Mouse (Mus musculus) cerebellum, adult 18-20 months (tissue): Measurements from ENCODE around the gene Soat1.
"Not testable (repeated sequence)": the region's sequence is repeated elsewhere in the genome, so short reads cannot be mapped to it uniquely, and the experiment has no call there.

Source experiments
- DNase-seq, 2 experiments: peaks; one replicate each; pipeline ENCODE4 v3.0.0; 2021

Gene Soat1

DNA sequence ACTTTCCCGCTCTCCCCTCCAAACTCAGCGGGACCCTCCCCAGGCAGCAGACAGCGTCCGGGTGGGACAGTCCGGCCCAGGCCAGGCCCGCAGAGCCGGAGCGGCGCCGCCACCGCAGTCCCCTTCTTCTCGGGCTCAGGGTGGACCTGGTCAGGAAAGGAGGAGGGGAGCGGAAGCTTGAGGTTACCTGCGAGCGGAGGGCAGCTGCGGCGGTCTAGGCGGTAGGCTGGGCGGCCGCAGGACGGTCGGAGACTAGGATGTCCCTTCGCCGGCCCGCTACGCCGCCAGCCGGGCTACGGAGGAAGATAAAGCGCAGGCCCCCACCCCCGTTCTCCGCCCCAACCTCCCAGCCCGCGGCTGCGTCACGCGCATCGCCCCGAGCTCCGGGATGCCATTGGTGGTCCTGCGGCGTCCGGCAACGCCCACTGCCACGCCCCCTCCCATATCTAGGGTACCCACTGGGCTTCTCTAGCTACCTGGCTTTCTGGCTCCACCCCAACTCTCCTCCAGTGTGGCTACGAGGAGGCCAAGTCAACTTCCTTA is at the start of gene Soat1:
Gene Soat1, minus strand, starts transcription at position 371 of the 543 bp plus-strand sequence.
- peak; percentile 78 to 81 for DNase-seq

DNA sequence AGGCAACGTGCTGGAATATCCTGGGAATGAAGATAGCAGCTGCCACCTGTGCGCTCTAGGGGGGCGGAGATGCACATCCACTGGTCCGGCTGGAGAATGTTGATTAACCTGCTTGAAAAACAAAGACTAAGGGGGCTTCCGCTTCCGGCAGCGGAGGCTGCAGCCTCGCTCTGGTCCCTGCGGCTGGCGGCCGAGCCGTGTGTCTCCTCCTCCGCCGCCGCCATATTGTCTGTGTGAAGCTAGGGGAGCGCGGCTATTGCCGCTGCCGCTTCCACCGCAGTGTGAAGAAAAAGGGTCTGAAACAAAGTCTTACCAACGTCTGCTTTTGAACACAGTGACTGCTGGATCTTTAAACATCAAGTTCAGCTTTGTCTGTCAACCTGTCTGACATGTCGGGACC is 49.7 kb upstream of the Soat1 start, which contains the start of gene Gm10031:
Gene Gm10031, plus strand, starts transcription at position 171 of the 400 bp plus-strand sequence.
- DNase-seq, result not testable (repeated sequence)

DNA sequence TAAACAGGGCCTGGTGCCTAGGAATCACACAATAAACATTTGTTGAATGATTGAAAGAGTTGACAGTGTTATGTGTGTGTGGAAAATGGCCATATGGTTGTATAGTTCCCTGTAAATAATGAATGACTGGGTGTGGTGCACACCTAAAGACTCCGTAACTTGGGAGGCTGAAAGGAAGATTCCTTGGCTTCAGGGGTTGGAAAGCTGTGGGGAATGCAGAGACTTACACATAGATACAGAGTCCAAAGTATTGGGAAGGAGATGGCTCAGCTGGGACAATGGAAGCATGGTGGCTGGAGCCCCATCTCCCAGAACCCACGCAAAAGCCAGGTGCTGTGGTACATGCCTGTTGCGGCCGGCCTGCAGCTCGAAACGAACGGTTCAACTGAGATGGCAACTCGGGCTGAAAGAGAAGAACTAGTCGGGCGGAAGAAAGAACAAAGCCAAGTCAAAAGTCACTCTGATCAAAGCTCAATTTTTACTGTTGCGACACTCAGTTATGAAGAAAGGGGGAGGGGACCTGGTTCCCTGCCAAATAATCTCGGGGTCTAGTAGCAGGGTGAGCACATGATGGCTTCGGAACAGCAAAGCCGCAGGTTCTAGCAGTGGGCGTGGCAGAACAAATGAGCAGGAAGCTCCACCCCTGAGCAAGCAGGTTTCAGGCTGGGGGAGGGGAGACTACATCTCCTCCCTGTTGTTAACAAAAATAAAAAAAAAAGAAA is 47.8 kb upstream of the Soat1 start:
- no peak for DNase-seq

DNA sequence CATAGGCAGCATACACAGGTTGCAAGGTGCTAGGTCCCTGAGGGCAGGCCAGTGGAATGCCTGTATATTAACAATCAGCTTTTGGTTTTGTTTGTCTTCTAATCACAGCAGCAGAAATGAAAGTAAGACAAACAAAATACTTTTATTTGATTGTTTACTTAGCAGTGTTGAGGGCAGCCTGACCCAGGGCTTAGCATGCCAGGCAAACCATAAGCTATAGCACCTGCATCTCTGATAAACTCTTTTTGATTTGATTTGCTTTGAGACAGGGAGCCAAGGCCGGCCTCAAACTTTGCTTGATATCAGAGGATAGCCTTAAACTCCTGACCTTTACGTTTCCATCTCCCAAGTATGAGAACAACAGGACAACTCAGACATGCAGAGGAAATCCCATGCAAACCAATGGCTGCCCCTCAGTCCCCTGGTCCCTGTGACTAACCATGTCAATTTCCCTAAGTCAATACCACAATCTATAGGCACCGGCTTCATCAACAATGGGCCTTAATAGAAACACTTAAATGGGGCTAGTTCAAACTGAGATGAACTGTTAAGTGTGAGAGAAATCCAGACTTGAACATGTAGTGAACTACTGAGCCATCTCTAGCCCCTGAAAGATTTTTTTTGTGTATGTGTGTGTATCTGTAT is 46.1 kb upstream of the Soat1 start:
- DNase-seq, result no peak

DNA sequence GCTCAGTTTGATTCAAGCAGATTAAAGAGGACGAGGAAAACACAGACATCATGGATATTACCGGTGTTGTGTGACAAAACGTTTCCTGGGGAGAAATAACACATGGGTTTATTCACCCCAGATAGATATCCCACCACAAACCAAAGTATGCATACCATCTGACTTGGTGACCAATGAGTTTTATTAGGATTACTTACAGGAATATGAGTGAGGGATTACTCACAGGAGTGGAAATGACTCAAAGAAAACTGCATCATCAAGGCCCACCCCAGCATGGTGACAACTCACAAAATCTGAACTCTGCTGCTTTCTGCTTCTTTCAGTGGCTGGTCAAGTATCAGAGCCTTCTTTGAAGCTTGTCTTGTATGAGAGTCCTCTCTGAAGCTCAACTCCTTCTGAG is 33.6 kb upstream of the Soat1 start:
- no peak for DNase-seq

DNA sequence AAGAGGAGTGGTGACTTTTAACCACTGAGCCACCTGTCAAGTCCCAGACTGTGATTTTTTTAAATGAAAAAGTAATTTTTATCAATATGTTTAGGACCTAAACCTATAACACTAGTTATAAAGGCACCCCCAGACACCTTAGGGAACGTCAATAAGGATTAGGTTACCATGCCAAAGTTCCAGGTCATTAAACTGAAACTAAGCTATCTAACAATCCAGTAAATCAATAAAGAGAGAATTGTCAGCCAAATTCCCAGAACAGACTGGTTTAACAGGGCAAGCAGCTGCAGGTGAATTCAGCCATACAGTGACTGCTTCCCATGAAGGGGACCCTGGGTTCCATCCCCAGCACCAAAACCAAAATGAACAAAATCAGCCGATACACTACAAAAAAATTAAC is 31.8 kb upstream of the Soat1 start:
- no peak for DNase-seq

DNA sequence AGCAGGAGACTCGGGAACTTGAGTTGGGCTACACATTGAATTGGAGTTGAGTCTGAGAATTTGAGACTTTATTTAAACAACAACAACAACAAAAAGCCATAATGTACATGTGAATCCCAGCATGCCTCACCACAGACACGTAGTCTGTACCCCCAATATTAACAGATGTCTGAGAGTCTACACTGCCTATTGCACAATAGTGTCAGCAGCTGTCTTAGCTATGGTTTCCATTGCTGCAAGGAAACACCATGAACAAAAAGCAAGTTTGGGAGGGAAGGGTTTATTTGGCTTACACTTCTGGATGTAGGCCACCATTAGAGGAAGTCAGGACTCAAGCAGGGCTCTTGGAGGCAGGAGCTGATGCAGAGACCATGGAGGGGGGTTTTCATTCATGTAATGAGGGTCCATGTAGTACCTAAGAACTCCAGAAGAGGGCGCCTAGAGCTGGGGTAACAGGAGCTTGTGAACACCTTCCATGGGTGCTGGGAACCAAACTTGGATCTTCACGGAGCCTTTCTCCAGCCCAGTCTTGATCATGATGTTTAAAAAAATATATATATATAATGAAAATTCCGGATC is 30.9 kb upstream of the Soat1 start:
- no peak for DNase-seq

DNA sequence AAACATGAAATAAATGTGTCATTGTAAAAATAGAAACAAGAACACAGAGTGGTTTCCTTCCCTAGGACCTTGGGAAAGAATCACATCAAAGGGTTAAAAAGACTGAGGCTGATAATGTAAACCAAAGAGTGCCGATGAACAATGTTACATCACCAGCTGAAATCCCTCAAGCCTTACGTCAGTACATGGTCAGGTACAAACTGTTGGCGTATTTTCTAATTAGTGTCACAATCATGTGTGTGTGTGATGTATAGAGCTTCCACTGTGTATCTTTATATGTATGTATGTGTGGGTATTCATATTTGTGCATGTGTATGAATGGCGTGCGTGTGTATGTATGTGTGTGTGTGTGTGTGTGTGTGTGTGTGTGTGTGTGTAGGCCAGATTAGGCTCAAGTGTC is 22.8 kb upstream of the Soat1 start:
- DNase-seq, result no peak

DNA sequence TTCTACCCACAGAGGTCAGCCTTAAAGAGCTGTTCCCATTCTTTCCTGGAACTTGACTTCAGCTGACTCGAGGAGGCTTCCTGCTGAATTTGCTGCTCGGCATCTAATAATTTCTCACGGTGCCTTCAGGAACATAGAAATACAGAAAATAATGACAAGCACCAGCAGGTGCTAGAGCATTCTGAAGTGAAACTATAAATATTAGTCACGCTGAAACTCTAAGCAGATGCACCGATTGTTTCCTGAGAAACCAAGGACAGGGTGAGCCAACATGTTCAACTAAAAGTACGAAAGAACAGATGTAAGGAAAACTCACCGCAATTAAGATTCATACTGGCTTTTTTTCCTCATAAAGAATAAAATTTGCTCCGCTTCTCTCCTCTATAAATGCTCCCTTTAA is 20.9 kb upstream of the Soat1 start:
- no peak for DNase-seq

DNA sequence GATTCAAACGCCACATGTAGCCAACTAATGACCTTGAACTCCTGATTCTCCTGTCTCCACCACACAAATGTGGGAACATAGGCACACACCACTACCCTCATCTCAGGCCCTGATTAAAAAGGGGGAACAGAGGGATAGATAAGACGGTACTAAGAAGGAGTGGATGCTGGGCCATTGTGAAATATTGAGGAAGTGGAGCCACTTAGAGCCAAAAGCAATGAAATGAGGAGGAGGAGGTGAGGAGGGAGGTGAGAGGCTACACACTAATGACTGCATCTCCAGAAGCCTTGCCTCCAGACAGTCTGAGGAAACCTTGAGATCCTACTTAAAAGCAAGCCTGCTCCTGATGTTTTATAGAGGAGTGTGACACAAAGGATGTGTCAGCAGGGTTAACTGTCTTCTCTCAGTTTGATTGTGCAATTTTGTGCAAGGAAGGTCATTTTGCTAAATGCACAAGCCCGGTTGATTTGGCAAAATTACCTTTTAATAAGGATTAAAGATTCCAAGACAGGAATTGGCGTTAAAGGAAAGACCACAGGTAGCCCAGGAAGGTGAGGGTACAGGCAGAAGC is 17.2 kb upstream of the Soat1 start:
- no peak for DNase-seq

DNA sequence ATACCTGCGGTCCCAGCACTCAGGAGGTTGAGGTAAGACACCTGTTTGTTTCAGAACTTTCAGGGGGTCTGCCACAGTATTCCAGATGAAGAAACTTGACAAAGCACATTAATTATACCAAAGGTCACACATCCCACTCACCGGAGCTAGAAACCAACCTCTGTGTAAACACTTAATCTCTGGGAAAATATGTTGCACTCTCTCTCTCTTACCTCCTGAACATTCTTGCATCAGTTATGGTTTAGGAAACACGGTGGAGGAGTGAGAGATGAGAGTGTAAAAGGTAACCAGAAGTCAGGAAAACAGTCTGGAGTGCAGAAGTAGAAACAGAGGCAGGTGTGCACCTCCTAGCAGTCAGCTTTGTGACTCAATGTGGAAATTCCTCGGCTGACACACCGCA is 13.9 kb upstream of the Soat1 start:
- no peak for DNase-seq

DNA sequence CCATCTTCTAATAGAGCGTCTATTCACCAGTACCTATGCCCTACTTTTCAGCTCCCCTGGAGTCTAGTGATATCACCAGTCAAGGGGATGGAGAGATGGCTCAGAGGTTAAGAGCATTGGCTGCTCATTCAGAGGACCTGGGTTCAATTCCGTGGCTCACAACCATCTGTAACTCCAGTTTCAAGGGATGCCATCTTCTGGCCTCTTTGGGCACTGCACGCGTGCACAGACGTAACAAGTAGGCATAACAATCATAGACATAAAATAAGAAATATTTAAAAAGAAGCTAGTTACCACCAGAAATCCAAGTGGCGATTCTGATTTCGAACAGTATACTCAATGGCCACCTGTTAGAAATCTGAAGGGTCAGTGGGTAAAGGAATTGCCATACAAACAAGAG is 13.4 kb upstream of the Soat1 start:
- no peak for DNase-seq

DNA sequence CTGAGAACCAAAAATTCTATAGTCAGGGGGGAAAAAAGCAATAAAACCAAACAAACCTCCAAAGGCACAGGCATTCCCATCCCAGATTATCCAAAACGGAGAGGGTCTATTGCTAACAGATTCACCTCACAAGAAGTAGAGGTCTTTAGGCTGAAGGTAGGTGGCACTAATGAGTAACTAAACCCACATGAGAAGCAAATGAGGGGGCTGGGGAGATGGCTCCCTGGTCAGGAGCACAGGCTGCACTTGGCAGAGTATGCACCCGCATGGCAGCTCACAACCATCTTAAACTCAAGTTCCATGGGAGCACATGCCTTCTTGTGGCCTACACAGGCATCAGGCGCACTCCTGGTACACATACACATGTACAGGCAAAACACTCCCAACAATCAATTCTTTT is 7.7 kb upstream of the Soat1 start:
- no peak for DNase-seq

DNA sequence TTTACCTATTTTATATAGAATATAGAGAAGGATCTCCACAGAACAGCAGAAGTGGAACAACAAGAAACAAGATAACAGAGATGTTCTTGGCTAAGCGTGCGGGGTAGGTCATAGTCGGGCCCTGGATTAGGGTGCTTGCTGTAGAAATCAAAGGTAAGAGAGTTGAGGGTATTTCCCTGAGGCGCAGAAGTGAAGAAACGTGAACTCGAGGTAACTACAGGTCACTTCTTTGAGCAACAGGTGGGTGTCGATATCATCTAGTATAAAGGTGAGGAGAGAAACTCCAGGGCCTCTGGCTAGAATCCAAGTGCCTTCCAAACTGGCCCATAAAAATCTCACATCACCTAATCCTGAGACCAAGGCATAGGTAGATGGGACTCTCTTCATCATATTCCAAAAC is 2.4 kb upstream of the Soat1 start:
- no peak for DNase-seq

DNA sequence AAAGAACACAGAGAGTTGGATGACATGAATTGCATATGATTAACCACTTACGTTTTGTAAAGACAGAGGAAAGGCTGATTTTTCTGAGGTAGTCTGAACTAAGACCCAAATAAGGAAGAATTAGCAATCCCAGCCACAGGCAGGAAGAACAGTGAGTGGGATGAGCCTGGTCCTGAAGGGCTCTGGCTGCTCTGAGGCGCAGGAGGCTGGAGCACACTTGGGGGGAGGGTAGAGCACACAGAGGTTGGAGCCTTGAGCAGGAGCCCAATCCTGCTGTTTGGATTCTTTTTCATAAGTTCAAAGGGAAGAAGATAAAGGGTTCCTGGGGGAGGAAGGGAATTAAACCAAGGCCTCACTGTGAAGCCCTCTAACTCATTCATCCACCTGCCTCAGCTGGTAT is 1.9 kb upstream of the Soat1 start:
- DNase-seq, result no peak

DNA sequence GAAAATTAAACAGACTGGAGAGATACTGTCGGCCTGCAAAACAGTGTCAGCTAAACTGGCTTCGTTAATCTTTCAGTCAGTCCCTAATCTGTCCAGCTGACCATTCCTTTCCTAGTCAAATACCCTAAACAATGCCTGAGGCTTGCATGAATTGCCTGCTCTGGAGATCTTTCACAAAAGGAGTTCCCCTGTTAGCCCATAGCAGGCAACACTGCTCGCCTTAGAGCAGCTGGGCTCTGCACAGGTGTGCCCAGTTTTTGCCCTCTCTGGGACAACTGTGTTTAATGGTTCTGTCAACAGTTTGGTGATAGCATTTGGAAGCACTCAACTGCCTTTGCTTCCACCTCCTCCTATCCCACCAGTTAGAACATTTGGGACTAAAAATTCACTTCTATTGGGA is 723 bp upstream of the Soat1 start:
- DNase-seq, result no peak

DNA sequence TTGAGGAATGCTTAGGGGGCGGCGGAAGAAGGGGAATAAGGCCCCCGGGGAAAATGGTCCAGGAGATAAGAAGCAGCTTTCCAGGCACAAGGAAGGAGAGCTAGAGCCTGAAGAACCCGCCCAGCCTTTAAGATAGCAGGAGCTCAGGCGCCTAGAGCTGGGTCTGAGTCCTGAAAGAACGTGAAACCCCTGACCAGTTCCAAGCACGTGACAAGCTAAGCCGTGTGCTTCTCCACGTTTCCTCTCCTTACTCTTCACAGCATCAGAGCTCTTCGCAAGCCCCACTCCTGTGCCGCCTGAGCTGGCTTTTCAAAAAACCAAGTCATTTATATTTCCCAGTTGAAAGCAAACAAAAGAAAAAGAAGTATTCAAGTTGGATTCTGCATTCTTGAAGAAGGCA is 1.1 kb downstream of the Soat1 start:
- no peak for DNase-seq

DNA sequence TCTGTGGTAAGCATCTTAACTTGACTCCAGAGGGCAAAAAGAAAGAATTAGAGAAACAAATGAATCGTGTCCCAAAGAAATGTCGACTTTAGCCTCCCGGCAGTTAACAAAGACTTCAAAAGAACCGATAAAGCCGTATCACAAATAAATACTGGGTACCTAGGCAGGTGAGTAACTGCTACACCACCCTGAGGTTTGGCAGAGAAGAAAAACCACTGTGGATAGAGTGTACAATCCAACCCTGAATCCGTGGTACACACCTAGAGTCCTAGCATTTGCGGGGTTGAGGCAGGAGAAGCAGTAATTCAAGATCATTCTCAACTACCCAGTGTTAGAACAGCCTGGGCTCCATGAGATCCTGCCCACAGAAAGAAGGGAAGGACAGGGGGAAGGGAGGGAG is 2.2 kb downstream of the Soat1 start:
- DNase-seq, result no peak

DNA sequence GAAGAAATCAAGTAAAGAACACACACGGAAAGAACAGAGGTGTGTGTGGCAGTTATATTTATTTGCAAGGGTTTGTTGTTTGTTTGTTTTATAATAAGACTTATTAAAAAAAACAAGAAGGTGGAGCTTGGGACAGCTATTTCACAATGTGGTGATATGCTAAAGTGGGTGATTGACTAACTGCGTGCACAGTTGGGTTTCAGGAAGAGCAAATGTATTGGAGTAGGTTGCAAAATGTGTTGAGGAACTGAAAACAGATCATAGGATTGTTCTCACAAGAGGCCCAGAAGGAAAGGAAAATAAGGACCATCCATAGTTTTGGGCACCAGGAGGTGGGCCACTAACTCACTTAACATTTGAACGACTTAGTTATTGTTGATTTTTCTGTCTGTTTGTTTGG is 3.1 kb downstream of the Soat1 start:
- DNase-seq, result no peak

DNA sequence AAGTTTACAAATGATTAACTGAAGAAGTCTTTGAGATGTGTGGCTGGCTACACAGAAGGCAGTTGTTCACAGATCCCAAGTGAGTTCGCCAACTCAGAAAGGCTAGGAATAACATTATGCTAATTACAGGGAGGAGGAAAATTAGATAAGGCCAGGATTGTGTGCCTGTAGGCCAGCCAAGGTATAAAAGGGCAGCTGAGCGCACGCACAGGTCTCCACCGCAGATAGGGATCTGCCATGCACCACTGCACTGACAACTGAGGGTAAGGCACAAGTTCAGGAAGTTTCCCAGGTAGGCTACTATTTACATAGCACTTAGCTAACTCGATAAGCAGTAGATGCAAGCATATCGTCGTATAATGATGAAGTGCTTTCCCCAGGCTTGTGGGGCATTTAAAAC is 3.6 kb downstream of the Soat1 start:
- no peak for DNase-seq

DNA sequence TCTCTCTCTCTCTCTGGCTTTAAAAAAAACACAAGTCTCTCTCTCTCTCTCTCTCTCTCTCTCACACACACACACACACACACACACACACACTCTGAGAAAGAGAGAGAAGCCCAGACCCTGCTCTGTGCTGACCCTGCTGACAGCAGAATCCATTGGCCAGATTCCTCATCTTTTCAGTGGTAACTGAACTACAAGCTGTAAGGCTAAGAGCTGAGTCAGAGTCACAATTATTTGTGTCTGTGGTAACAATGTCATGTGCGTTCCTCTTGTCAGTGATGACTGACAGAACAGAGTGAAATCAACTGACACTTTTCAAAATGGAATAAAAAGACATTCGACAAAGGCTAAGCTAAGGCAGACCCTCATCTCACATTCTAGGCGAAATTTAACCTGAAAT is 5.6 kb downstream of the Soat1 start:
- DNase-seq, result no peak

DNA sequence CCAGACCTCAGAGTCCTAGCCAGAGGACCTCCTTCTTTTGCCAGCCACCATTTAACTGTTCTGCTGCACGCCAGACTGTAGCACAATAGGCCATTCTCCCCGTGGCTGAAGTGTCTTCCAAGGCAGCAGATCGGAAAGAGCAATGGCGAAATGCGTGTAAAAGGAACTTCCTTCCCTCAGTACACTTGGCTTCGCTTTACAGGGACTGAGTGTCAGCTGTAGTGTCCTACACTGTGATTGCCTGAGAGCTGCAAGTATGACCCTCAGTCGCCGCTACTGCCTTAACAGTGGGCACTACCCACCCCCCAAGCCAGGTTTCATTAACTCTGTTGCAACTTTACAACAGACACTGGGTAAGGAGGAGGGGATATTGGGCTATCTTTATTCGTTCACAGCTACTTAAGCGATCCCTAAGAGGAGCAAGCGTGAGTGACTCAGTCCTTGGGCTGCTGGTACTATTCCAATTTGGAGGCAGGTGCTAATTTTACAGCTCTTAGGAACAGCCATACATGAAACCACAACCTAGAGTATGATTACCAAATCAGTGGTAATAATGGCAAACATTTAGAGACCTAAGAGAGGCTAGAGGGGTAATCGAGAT is 6.4 kb downstream of the Soat1 start:
- no peak for DNase-seq

DNA sequence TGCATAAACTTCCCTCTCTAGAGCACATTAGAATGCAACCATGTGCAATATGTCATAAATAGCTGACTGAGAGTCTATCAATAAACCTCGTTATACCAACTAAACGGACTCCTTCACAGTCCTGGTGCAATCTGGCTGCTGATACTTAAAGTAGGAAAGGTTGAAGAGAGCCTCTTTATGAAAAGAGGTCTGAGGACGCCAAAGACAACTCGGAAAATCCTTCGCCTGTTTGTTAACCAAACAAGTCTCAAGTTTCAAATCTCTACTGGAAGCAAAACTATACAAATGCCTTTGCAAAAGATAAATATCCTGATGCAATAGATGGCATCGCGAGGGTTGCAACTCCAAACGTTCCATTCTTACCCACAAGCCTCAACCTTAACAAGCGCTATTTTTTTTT is 9.2 kb downstream of the Soat1 start:
- no peak for DNase-seq
